Mouse (Mus musculus): ENCODE measurements at regions not wholly inside any gene's neighbourhood (a gene's known extent, or its start where the extent isn't known, plus 50 kb on each side); places are given as distances from the start of the nearest gene placed in this dataset.

- no peak for DNase-seq (ENCODE audit: low spot score)
- ATAC-seq: no peak
- no peak overlapping the region for H3K9ac ChIP-seq (replicated peaks; ENCODE audit: low read depth)
- H3K27ac ChIP-seq (ENCODE audit: low read length): no peak overlapping the region
- H3K4me2 ChIP-seq (replicated peaks; ENCODE audit: low read depth, low read length): no peak overlapping the region
- WGBS: no CpG with 5 or more reads among the region's 5 CpGs
- H3K9me3 ChIP-seq (ENCODE audit: low read length): no peaks in the 10 kb centered on the region
- H3K27me3 ChIP-seq (replicated peaks; ENCODE audit: insufficient read depth, low read length): no peaks in the 10 kb centered on the region
- H3K36me3 ChIP-seq (ENCODE audit: insufficient read depth, low read length): no peaks in the 10 kb centered on the region
- TF ChIP-seq EP300 (IDR thresholded peaks at IDR 0.05): no peak
- TF ChIP-seq CTCF (IDR thresholded peaks at IDR 0.05): no peak
- no peak overlapping the region for H3K4me3 ChIP-seq (ENCODE audit: low read depth, low read length)
- no peaks in the 10 kb centered on the region for H3K4me1 ChIP-seq (ENCODE audit: insufficient read depth, low read depth, low read length)
Observed at GRCm38 (mm10) chr2:81714716-81715115, 338.3 kb upstream of the Zfp804a start.

GRCm38 (mm10) chr2:81733484-81733883, 319.5 kb upstream of the Zfp804a start:
- TF ChIP-seq CTCF (IDR thresholded peaks at IDR 0.05): no peak
- TF ChIP-seq EP300 (IDR thresholded peaks at IDR 0.05): no peak
- H3K4me2 ChIP-seq (replicated peaks; ENCODE audit: low read depth, low read length): no peak overlapping the region
- no peak overlapping the region for H3K27ac ChIP-seq (ENCODE audit: low read length)
- no peak overlapping the region for H3K9ac ChIP-seq (replicated peaks; ENCODE audit: low read depth)
- ATAC-seq: no peak
- no peak overlapping the region for H3K4me3 ChIP-seq (ENCODE audit: low read depth, low read length)
- no peaks in the 10 kb centered on the region for H3K36me3 ChIP-seq (ENCODE audit: insufficient read depth, low read length)
- no peaks in the 10 kb centered on the region for H3K9me3 ChIP-seq (ENCODE audit: low read length)
- DNase-seq (ENCODE audit: low spot score): no peak
- WGBS: 70% methylated on average over 2 of the region's 2 CpGs
- no peaks in the 10 kb centered on the region for H3K27me3 ChIP-seq (replicated peaks; ENCODE audit: insufficient read depth, low read length)
- no peaks in the 10 kb centered on the region for H3K4me1 ChIP-seq (ENCODE audit: insufficient read depth, low read depth, low read length)

DNA sequence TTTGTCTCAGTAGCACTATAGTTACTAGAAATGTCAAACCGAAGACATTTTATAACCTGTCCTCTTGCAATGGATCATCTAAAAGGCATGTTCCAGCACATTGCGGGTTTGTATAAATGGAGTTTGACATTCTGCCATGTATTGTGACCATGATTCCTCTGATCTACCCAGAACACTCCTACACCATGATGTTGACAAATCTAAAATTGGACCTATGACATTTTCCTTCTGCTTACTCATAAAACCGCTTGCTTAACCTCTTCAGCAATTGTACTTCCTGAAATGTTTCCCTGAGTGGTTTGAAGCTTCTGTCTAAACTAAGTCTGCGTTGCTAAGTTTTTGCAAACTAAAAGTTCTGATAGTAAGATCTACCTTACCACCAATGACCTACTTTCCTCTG, 319.0 kb upstream of the Zfp804a start:
- no peak overlapping the region for H3K4me2 ChIP-seq (replicated peaks; ENCODE audit: low read depth, low read length)
- no peaks in the 10 kb centered on the region for H3K4me1 ChIP-seq (ENCODE audit: insufficient read depth, low read depth, low read length)
- H3K27me3 ChIP-seq (replicated peaks; ENCODE audit: insufficient read depth, low read length): no peaks in the 10 kb centered on the region
- WGBS: 69% methylated on average over 4 of the region's 4 CpGs
- H3K9me3 ChIP-seq (ENCODE audit: low read length): no peaks in the 10 kb centered on the region
- ATAC-seq: no peak
- no peak overlapping the region for H3K27ac ChIP-seq (ENCODE audit: low read length)
- peak; percentile 28 for DNase-seq (ENCODE audit: low spot score)
- TF ChIP-seq EP300 (IDR thresholded peaks at IDR 0.05): no peak
- no peak for TF ChIP-seq CTCF (IDR thresholded peaks at IDR 0.05)
- H3K9ac ChIP-seq (replicated peaks; ENCODE audit: low read depth): no peak overlapping the region
- H3K36me3 ChIP-seq (ENCODE audit: insufficient read depth, low read length): no peaks in the 10 kb centered on the region
- H3K4me3 ChIP-seq (ENCODE audit: low read depth, low read length): no peak overlapping the region

DNA sequence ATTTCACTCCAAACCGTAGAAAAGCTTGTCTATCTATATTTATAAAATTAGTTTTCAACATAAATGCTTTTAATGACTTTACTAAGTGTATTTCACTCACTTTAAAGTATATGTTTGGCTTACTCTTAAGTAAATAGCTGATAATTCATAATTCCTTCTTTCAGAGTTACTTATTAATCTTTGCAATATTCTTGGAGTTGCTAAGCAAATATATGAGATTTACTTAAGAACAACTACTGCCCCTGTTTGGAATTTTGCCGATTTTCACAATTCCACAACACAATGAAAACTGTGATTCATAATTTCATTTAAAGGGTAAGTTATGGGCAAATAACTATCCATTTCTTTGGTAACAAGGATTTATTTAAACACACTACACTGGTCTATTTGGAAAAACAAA, 287.2 kb upstream of the Zfp804a start:
- Histone ChIP-seq H3K27me3 (replicated peaks; ENCODE audit: insufficient read depth, low read length) (no peaks in the 10 kb centered on the region), H3K4me3 (ENCODE audit: low read depth, low read length) (no peak overlapping the region), H3K9me3 (ENCODE audit: low read length) (no peaks in the 10 kb centered on the region), H3K36me3 (ENCODE audit: insufficient read depth, low read length) (no peaks in the 10 kb centered on the region), H3K4me2 (replicated peaks; ENCODE audit: low read depth, low read length) (no peak overlapping the region), H3K4me1 (ENCODE audit: insufficient read depth, low read depth, low read length) (no peaks in the 10 kb centered on the region), H3K27ac (ENCODE audit: low read length) (no peak overlapping the region), H3K9ac (replicated peaks; ENCODE audit: low read depth) (no peak overlapping the region)
- ATAC-seq (peak; percentile 28; the same call in 1 of the 2 replicates), DNase-seq (ENCODE audit: low spot score) (peak; percentile 58)
- TF ChIP-seq EP300 (IDR thresholded peaks at IDR 0.05): peak; percentile 49
- no peak for TF ChIP-seq CTCF (IDR thresholded peaks at IDR 0.05)
- WGBS: 46% methylated on average over 2 of the region's 2 CpGs

GRCm38 (mm10) chr2:81783059-81783458, 270.0 kb upstream of the Zfp804a start:
- no peak overlapping the region for H3K27ac ChIP-seq (ENCODE audit: low read length)
- H3K4me3 ChIP-seq (ENCODE audit: low read depth, low read length): no peak overlapping the region
- DNase-seq (ENCODE audit: low spot score) (no peak), ATAC-seq (no peak)
- no peaks in the 10 kb centered on the region for H3K9me3 ChIP-seq (ENCODE audit: low read length)
- H3K36me3 ChIP-seq (ENCODE audit: insufficient read depth, low read length): no peaks in the 10 kb centered on the region
- WGBS: 29% methylated on average over 4 of the region's 4 CpGs
- no peaks in the 10 kb centered on the region for H3K27me3 ChIP-seq (replicated peaks; ENCODE audit: insufficient read depth, low read length)
- H3K9ac ChIP-seq (replicated peaks; ENCODE audit: low read depth): no peak overlapping the region
- no peak overlapping the region for H3K4me2 ChIP-seq (replicated peaks; ENCODE audit: low read depth, low read length)
- no peaks in the 10 kb centered on the region for H3K4me1 ChIP-seq (ENCODE audit: insufficient read depth, low read depth, low read length)
- TF ChIP-seq EP300 (IDR thresholded peaks at IDR 0.05) (no peak), CTCF (IDR thresholded peaks at IDR 0.05) (no peak)

Data from lung, postnatal 0 days (tissue).